Mouse (Mus musculus): Measurements from ENCODE around the gene Hkdc1. TPM values are rescaled to one million over a fixed set of nuclear protein-coding genes. Genes with fewer than 3 reads are reported as not detected.
A peak's percentile ranks its signal among the peaks of the same experiment; 100 is the strongest.

The Hkdc1 gene
- total and polyA plus RNA-seq, 2 experiments from 2014 or later: 0.03 TPM; not detected in 1

- no peak for ATAC-seq (ENCODE audit: insufficient read depth, low read depth)
- DNase-seq (ENCODE audit: low spot score): peak; percentile 16
- Histone ChIP-seq H3K9ac (replicated peaks; ENCODE audit: low read depth, low read length) (peak overlapping the region; percentile 69; the same call in 1 of the 2 replicates), H3K36me3 (replicated peaks; ENCODE audit: control insufficient read depth, insufficient read depth, low read length) (no peaks in the 10 kb centered on the region), H3K4me1 (ENCODE audit: control insufficient read depth, insufficient read depth) (peaks cover 48% of the 10 kb centered on the region), H3K4me2 (ENCODE audit: low read depth, low read length) (peak overlapping the region; percentile 83), H3K4me3 (ENCODE audit: low read depth, low read length) (peak overlapping the region; percentile 72), H3K27ac (ENCODE audit: low read depth) (peak overlapping the region; percentile 88), H3K9me3 (replicated peaks; ENCODE audit: control insufficient read depth, low read length) (no peaks in the 10 kb centered on the region), H3K27me3 (ENCODE audit: control insufficient read depth, insufficient read depth, low read length) (no peaks in the 10 kb centered on the region)
- WGBS: 23% methylated on average over 9 of the region's 9 CpGs
- TF ChIP-seq CTCF (IDR thresholded peaks at IDR 0.05; ENCODE audit: low read depth) (no peak), EP300 (IDR thresholded peaks at IDR 0.05; ENCODE audit: low read depth) (no peak)
Measured at GRCm38 (mm10) chr10:62338176-62338575, 84.1 kb downstream of the Hkdc1 start.

- DNase-seq (ENCODE audit: low spot score) (no peak), ATAC-seq (ENCODE audit: insufficient read depth, low read depth) (no peak)
- WGBS: 23% methylated on average over 12 of the region's 12 CpGs
- peak overlapping the region; percentile 88 for H3K27ac ChIP-seq (ENCODE audit: low read depth)
- H3K9ac ChIP-seq (replicated peaks; ENCODE audit: low read depth, low read length): no peak overlapping the region
- peak overlapping the region; percentile 0; the same call in 1 of the 2 replicates for H3K4me3 ChIP-seq (ENCODE audit: low read depth, low read length)
- no peaks in the 10 kb centered on the region for H3K27me3 ChIP-seq (ENCODE audit: control insufficient read depth, insufficient read depth, low read length)
- peaks cover 51% of the 10 kb centered on the region for H3K4me1 ChIP-seq (ENCODE audit: control insufficient read depth, insufficient read depth)
- no peaks in the 10 kb centered on the region for H3K36me3 ChIP-seq (replicated peaks; ENCODE audit: control insufficient read depth, insufficient read depth, low read length)
- peak overlapping the region; percentile 35 for H3K4me2 ChIP-seq (ENCODE audit: low read depth, low read length)
- H3K9me3 ChIP-seq (replicated peaks; ENCODE audit: control insufficient read depth, low read length): no peaks in the 10 kb centered on the region
- TF ChIP-seq CTCF (IDR thresholded peaks at IDR 0.05; ENCODE audit: low read depth): no peak
- no peak for TF ChIP-seq EP300 (IDR thresholded peaks at IDR 0.05; ENCODE audit: low read depth)
Measured at GRCm38 (mm10) chr10:62336601-62337578, 85.4 kb downstream of the Hkdc1 start.

- Histone ChIP-seq H3K9me3 (replicated peaks; ENCODE audit: control insufficient read depth, low read length) (no peaks in the 10 kb centered on the region), H3K9ac (replicated peaks; ENCODE audit: low read depth, low read length) (peak overlapping the region; percentile 29; the same call in 1 of the 2 replicates), H3K27me3 (ENCODE audit: control insufficient read depth, insufficient read depth, low read length) (no peaks in the 10 kb centered on the region), H3K36me3 (replicated peaks; ENCODE audit: control insufficient read depth, insufficient read depth, low read length) (no peaks in the 10 kb centered on the region), H3K4me1 (ENCODE audit: control insufficient read depth, insufficient read depth) (peaks cover 57% of the 10 kb centered on the region), H3K27ac (ENCODE audit: low read depth) (peak overlapping the region; percentile 88), H3K4me2 (ENCODE audit: low read depth, low read length) (no peak overlapping the region), H3K4me3 (ENCODE audit: low read depth, low read length) (no peak overlapping the region)
- DNase-seq (ENCODE audit: low spot score): peak; percentile 67
- WGBS: 9% methylated on average over 6 of the region's 6 CpGs
- no peak for TF ChIP-seq CTCF (IDR thresholded peaks at IDR 0.05; ENCODE audit: low read depth)
- TF ChIP-seq EP300 (IDR thresholded peaks at IDR 0.05; ENCODE audit: low read depth): no peak
- ATAC-seq (ENCODE audit: insufficient read depth, low read depth): no peak
Measured at GRCm38 (mm10) chr10:62335423-62335776, 86.9 kb downstream of the Hkdc1 start.

GRCm38 (mm10) chr10:62334686-62335422 lies 87.4 kb downstream of the Hkdc1 start:
- Histone ChIP-seq H3K4me2 (ENCODE audit: low read depth, low read length) (no peak overlapping the region), H3K36me3 (replicated peaks; ENCODE audit: control insufficient read depth, insufficient read depth, low read length) (no peaks in the 10 kb centered on the region), H3K9ac (replicated peaks; ENCODE audit: low read depth, low read length) (peak overlapping the region; percentile 29; the same call in 1 of the 2 replicates), H3K4me3 (ENCODE audit: low read depth, low read length) (no peak overlapping the region), H3K9me3 (replicated peaks; ENCODE audit: control insufficient read depth, low read length) (no peaks in the 10 kb centered on the region), H3K27me3 (ENCODE audit: control insufficient read depth, insufficient read depth, low read length) (no peaks in the 10 kb centered on the region), H3K27ac (ENCODE audit: low read depth) (peak overlapping the region; percentile 88), H3K4me1 (ENCODE audit: control insufficient read depth, insufficient read depth) (peaks cover 63% of the 10 kb centered on the region)
- no peak for TF ChIP-seq CTCF (IDR thresholded peaks at IDR 0.05; ENCODE audit: low read depth)
- no peak for TF ChIP-seq EP300 (IDR thresholded peaks at IDR 0.05; ENCODE audit: low read depth)
- DNase-seq (ENCODE audit: low spot score) (no peak), ATAC-seq (ENCODE audit: insufficient read depth, low read depth) (no peak)
- 50% methylated on average over 20 of the region's 20 CpGs for WGBS

- TF ChIP-seq EP300 (IDR thresholded peaks at IDR 0.05; ENCODE audit: low read depth): no peak
- no peak for TF ChIP-seq CTCF (IDR thresholded peaks at IDR 0.05; ENCODE audit: low read depth)
- H3K36me3 ChIP-seq (replicated peaks; ENCODE audit: control insufficient read depth, insufficient read depth, low read length): no peaks in the 10 kb centered on the region
- 32% methylated on average over 14 of the region's 14 CpGs for WGBS
- peak overlapping the region; percentile 57 for H3K4me2 ChIP-seq (ENCODE audit: low read depth, low read length)
- DNase-seq (ENCODE audit: low spot score) (no peak), ATAC-seq (ENCODE audit: insufficient read depth, low read depth) (no peak)
- H3K4me3 ChIP-seq (ENCODE audit: low read depth, low read length): peak overlapping the region; percentile 23; the same call in 1 of the 2 replicates
- peak overlapping the region; percentile 23; the same call in 1 of the 2 replicates for H3K9ac ChIP-seq (replicated peaks; ENCODE audit: low read depth, low read length)
- peaks cover 55% of the 10 kb centered on the region for H3K4me1 ChIP-seq (ENCODE audit: control insufficient read depth, insufficient read depth)
- H3K9me3 ChIP-seq (replicated peaks; ENCODE audit: control insufficient read depth, low read length): no peaks in the 10 kb centered on the region
- peak overlapping the region; percentile 96 for H3K27ac ChIP-seq (ENCODE audit: low read depth)
- H3K27me3 ChIP-seq (ENCODE audit: control insufficient read depth, insufficient read depth, low read length): no peaks in the 10 kb centered on the region
Measured at GRCm38 (mm10) chr10:62333269-62333668, 89.0 kb downstream of the Hkdc1 start.

Other genes with a start within 250 kb of the Hkdc1 start
- gene Tspan15, start 191.2 kb downstream of the Hkdc1 start, total RNA-seq (2014; rRNA removed; ENCODE audit: low replicate concordance): 9.7 and 26.0 TPM in 2 replicates
- gene Tspan15, start 191.2 kb downstream of the Hkdc1 start, polyA plus RNA-seq (2015; fragmentation: Nextera tagmentation; extraction: Ambion mirVana): 6.7 and 7.0 TPM in 2 replicates
- gene Tacr2, start 170.1 kb downstream of the Hkdc1 start, total RNA-seq (2014; rRNA removed; ENCODE audit: low replicate concordance): 2.7 TPM in 1 of 2 replicates, not detected in the other
- not detected in 2 replicates for gene Tacr2, start 170.1 kb downstream of the Hkdc1 start, polyA plus RNA-seq (2015; fragmentation: Nextera tagmentation; extraction: Ambion mirVana)
- 100.0 and 140 TPM in 2 replicates for gene Hk1, start 42.6 kb downstream of the Hkdc1 start, total RNA-seq (2014; rRNA removed; ENCODE audit: low replicate concordance)
- gene Hk1, start 42.6 kb downstream of the Hkdc1 start, polyA plus RNA-seq (2015; fragmentation: Nextera tagmentation; extraction: Ambion mirVana): 128 and 148 TPM in 2 replicates
- gene 4930507D05Rik, start 27.0 kb upstream of the Hkdc1 start, total RNA-seq (2014; rRNA removed; ENCODE audit: low replicate concordance): 0.15 and 3.2 TPM in 2 replicates
- gene 4930507D05Rik, start 27.0 kb upstream of the Hkdc1 start, polyA plus RNA-seq (2015; fragmentation: Nextera tagmentation; extraction: Ambion mirVana): 0.19 and 0.36 TPM in 2 replicates
- gene Supv3l1, start 27.2 kb upstream of the Hkdc1 start, total RNA-seq (2014; rRNA removed; ENCODE audit: low replicate concordance): 34.1 and 35.9 TPM in 2 replicates
- 23.2 and 26.3 TPM in 2 replicates for gene Supv3l1, start 27.2 kb upstream of the Hkdc1 start, polyA plus RNA-seq (2015; fragmentation: Nextera tagmentation; extraction: Ambion mirVana)
- gene Vps26a, start 64.3 kb upstream of the Hkdc1 start, total RNA-seq (2014; rRNA removed; ENCODE audit: low replicate concordance): 46.5 and 51.0 TPM in 2 replicates
- 75.5 and 78.5 TPM in 2 replicates for gene Vps26a, start 64.3 kb upstream of the Hkdc1 start, polyA plus RNA-seq (2015; fragmentation: Nextera tagmentation; extraction: Ambion mirVana)
- gene Srgn, start 105.0 kb upstream of the Hkdc1 start, total RNA-seq (2014; rRNA removed; ENCODE audit: low replicate concordance): 16.4 and 16.8 TPM in 2 replicates
- gene Srgn, start 105.0 kb upstream of the Hkdc1 start, polyA plus RNA-seq (2015; fragmentation: Nextera tagmentation; extraction: Ambion mirVana): 19.1 and 21.8 TPM in 2 replicates
- 28.2 and 36.9 TPM in 2 replicates for gene Kif1bp, start 156.0 kb upstream of the Hkdc1 start, total RNA-seq (2014; rRNA removed; ENCODE audit: low replicate concordance)
- 23.6 and 23.9 TPM in 2 replicates for gene Kif1bp, start 156.0 kb upstream of the Hkdc1 start, polyA plus RNA-seq (2015; fragmentation: Nextera tagmentation; extraction: Ambion mirVana)
- gene Ddx21, start 179.8 kb upstream of the Hkdc1 start, total RNA-seq (2014; rRNA removed; ENCODE audit: low replicate concordance): 11.4 and 12.1 TPM in 2 replicates
- gene Ddx21, start 179.8 kb upstream of the Hkdc1 start, polyA plus RNA-seq (2015; fragmentation: Nextera tagmentation; extraction: Ambion mirVana): 7.2 and 8.8 TPM in 2 replicates
- 40.2 and 56.5 TPM in 2 replicates for gene Ddx50, start 228.7 kb upstream of the Hkdc1 start, total RNA-seq (2014; rRNA removed; ENCODE audit: low replicate concordance)
- gene Ddx50, start 228.7 kb upstream of the Hkdc1 start, polyA plus RNA-seq (2015; fragmentation: Nextera tagmentation; extraction: Ambion mirVana): 79.0 and 79.4 TPM in 2 replicates

All from heart, postnatal 0 days (tissue).